Mouse (Mus musculus) midbrain, postnatal 0 days (tissue): ENCODE data around the gene Inpp4a. TPM values are rescaled to one million over a fixed set of nuclear protein-coding genes. Genes with fewer than 3 reads are reported as not detected.

Experiments
- ATAC-seq: fragments of 200-750 bp; cut with Nextera tagmentation; 2 replicates; pipeline ENCODE4 v1.8.0; 2017; ENCODE audit warnings: moderate number of reproducible peaks, mild to moderate bottlenecking, moderate TSS enrichment, moderate library complexity; ENCODE audit not compliant: low FRiP score
- DNase-seq: peaks from one replicate; pipeline ENCODE4 v3.0.0-alpha.2; 2015; ENCODE audit warnings: low spot score
- H3K27ac ChIP-seq: fragments of 300-500 bp; sonication (generic); 2 replicates; pipeline ENCODE4 v1.5.1; 2014; ENCODE audit warnings: low read depth, mild to moderate bottlenecking, low read length, mixed read lengths
- H3K27me3 ChIP-seq: fragments of 300-500 bp; sonication (generic); 2 replicates; pipeline ENCODE4 v1.6.1; 2014; ENCODE audit warnings: low read length, control low read depth, mixed read lengths; ENCODE audit not compliant: insufficient read depth
- H3K36me3 ChIP-seq: fragments of 300-500 bp; sonication (generic); 2 replicates; pipeline ENCODE4 v1.6.1; 2014; ENCODE audit warnings: low read length, control low read depth, mixed read lengths; ENCODE audit not compliant: insufficient read depth
- H3K4me1 ChIP-seq: fragments of 300-500 bp; sonication (generic); 2 replicates; pipeline ENCODE4 v1.6.1; 2014; ENCODE audit warnings: mild to moderate bottlenecking, control low read depth, antibody characterized with exemption, low read length, mixed read lengths; ENCODE audit not compliant: insufficient read depth
- H3K4me2 ChIP-seq: fragments of 300-500 bp; sonication (generic); 2 replicates; pipeline ENCODE4 v1.6.1; 2014; ENCODE audit warnings: low read depth, mild to moderate bottlenecking, low read length, mixed read lengths; ENCODE audit not compliant: poor library complexity, severe bottlenecking
- H3K4me3 ChIP-seq: fragments of 300-500 bp; sonication (generic); 2 replicates; pipeline ENCODE4 v1.5.1; 2014; ENCODE audit warnings: low read depth, mild to moderate bottlenecking, low read length, moderate library complexity
- H3K9ac ChIP-seq: fragments of 300-500 bp; sonication (generic); replicated peaks from 2 replicates; pipeline ENCODE4 v1.6.1; 2014; ENCODE audit warnings: mild to moderate bottlenecking, low read length, moderate library complexity, mixed read lengths; ENCODE audit not compliant: poor library complexity, severe bottlenecking
- H3K9me3 ChIP-seq: fragments of 300-500 bp; sonication (generic); 2 replicates; pipeline ENCODE4 v1.6.1; 2016; ENCODE audit warnings: low read length, control low read depth
- CTCF ChIP-seq: IDR thresholded peaks from 2 replicates; pipeline ENCODE4 v1.5.1; 2016; ENCODE audit warnings: antibody characterized with exemption, mild to moderate bottlenecking
- WGBS: fragments of 180-500 bp; shearing (Covaris S2); extraction: QIAGEN DNeasy Blood & Tissue Kit; methylation state at CpG from one replicate; pipeline ENCODE4 v1.1.7; 2014; 5-methylcytosine and 5-hydroxymethylcytosine counted together
- polyA plus RNA-seq: library from polyadenylated mRNA; unstranded; fragments of >200 nt; fragmentation: Nextera tagmentation; extraction: Ambion mirVana; gene quantifications from 2 replicates; pipeline ENCODE4 v1.2.1, GENCODE M21; 2015
- total RNA-seq: library from RNA; depleted of rRNA; stranded (reverse); fragments of >200 nt; gene quantifications from 2 replicates; pipeline ENCODE4 v1.2.3, GENCODE M21; 2014; rRNA removed

The Inpp4a gene
- total RNA-seq (48.8 and 64.1 TPM in 2 replicates), polyA plus RNA-seq (82.9 and 85.8 TPM in 2 replicates)

- ATAC-seq (peak; percentile 92), DNase-seq (peak; percentile 94)
- Histone ChIP-seq H3K9ac (peak within 1 kb of the TSS; percentile 93), H3K27me3 (no peaks in the 10 kb centered on the region), H3K4me2 (peak within 1 kb of the TSS; percentile 75), H3K4me3 (peak within 1 kb of the TSS; percentile 89), H3K27ac (peak within 1 kb of the TSS; percentile 79), H3K4me1 (peaks cover 5% of the 10 kb centered on the region; the same call in 1 of the 2 replicates), H3K9me3 (no peaks in the 10 kb centered on the region), H3K36me3 (no peaks in the 10 kb centered on the region)
- no peak for TF ChIP-seq CTCF
- WGBS = under 1% methylated on average over 76 of the region's 77 CpGs
These were observed at the start of gene Inpp4a for GRCm38 (mm10) chr1:37299540-37300491. Inpp4a (plus strand) TSS chr1:37299865.

GRCm38 (mm10) chr1:37250643-37251310 is 48.9 kb upstream of the Inpp4a start:
- TF ChIP-seq CTCF = peak; percentile 93
- Histone ChIP-seq H3K27me3 (no peaks in the 10 kb centered on the region), H3K4me2 (no peak overlapping the region), H3K9me3 (no peaks in the 10 kb centered on the region), H3K4me1 (no peaks in the 10 kb centered on the region), H3K36me3 (no peaks in the 10 kb centered on the region), H3K27ac (no peak overlapping the region), H3K9ac (no peak overlapping the region), H3K4me3 (no peak overlapping the region)
- peak; percentile 52 for ATAC-seq
- whole genome bisulfite sequencing = 38% methylated on average over 5 of the region's 5 CpGs
- DNase-seq = peak; percentile 92

- Histone ChIP-seq H3K4me1 (no peaks in the 10 kb centered on the region), H3K27me3 (no peaks in the 10 kb centered on the region), H3K9ac (no peak overlapping the region), H3K9me3 (no peaks in the 10 kb centered on the region), H3K4me2 (no peak overlapping the region), H3K4me3 (no peak overlapping the region), H3K36me3 (no peaks in the 10 kb centered on the region), H3K27ac (no peak overlapping the region)
- ATAC-seq = no peak
- DNase-seq = no peak
- 0 out of 2 replicates have a peak, but pooled peaks have one; percentile 13 for TF ChIP-seq CTCF
- WGBS = 82% methylated on average over 2 of the region's 2 CpGs
These were observed 41.2 kb upstream of the Inpp4a start for GRCm38 (mm10) chr1:37258443-37258842.

GRCm38 (mm10) chr1:37272464-37272863 is 27.2 kb upstream of the Inpp4a start:
- Histone ChIP-seq H3K27me3 (no peaks in the 10 kb centered on the region), H3K27ac (no peak overlapping the region), H3K9ac (no peak overlapping the region), H3K9me3 (no peaks in the 10 kb centered on the region), H3K36me3 (no peaks in the 10 kb centered on the region), H3K4me3 (no peak overlapping the region), H3K4me2 (no peak overlapping the region), H3K4me1 (no peaks in the 10 kb centered on the region)
- no peak for ATAC-seq
- TF ChIP-seq CTCF = peak; percentile 97
- WGBS = 7% methylated on average over 7 of the region's 7 CpGs
- peak; percentile 83 for DNase-seq

GRCm38 (mm10) chr1:37286556-37286955 is 13.1 kb upstream of the Inpp4a start:
- Histone ChIP-seq H3K27ac (no peak overlapping the region), H3K4me2 (no peak overlapping the region), H3K27me3 (no peaks in the 10 kb centered on the region), H3K9ac (no peak overlapping the region), H3K9me3 (no peaks in the 10 kb centered on the region), H3K36me3 (no peaks in the 10 kb centered on the region), H3K4me3 (no peak overlapping the region), H3K4me1 (no peaks in the 10 kb centered on the region)
- no peak for DNase-seq
- no peak for TF ChIP-seq CTCF
- WGBS = 75% methylated on average over 7 of the region's 7 CpGs
- ATAC-seq = no peak

- no peaks in the 10 kb centered on the region for H3K27me3 ChIP-seq
- DNase-seq = no peak
- H3K36me3 ChIP-seq = no peaks in the 10 kb centered on the region
- H3K9ac ChIP-seq = no peak overlapping the region
- H3K4me1 ChIP-seq = no peaks in the 10 kb centered on the region
- TF ChIP-seq CTCF = no peak
- no peak overlapping the region for H3K4me3 ChIP-seq
- no peak overlapping the region for H3K4me2 ChIP-seq
- H3K27ac ChIP-seq = no peak overlapping the region
- H3K9me3 ChIP-seq = no peaks in the 10 kb centered on the region
- no peak for ATAC-seq
- 84% methylated on average over 1 of the region's 1 CpGs for WGBS
These were observed 11.9 kb upstream of the Inpp4a start for GRCm38 (mm10) chr1:37287748-37288147.
